Mouse (Mus musculus) adrenal gland, adult (tissue): ENCODE measurements at regions not wholly inside any gene's neighbourhood (a gene's known extent, or its start where the extent isn't known, plus 50 kb on each side); places are given as distances from the start of the nearest gene placed in this dataset.

ENCODE experiments used
- DNase-seq, 2 experiments: peaks; one replicate each; pipeline ENCODE4 v3.0.0; 2022 to 2023; ENCODE audit warnings: low spot score in 1 of 2; ENCODE audit not compliant: inconsistent age in 2 of 2

GRCm38 (mm10) chr10:43634371-43635080, 56.4 kb downstream of the Cd24a start:
- no peak for DNase-seq

- DNase-seq: peak; percentile 51 to 71
Observed at GRCm38 (mm10) chr10:43641169-43641945, 63.3 kb downstream of the Cd24a start.

- DNase-seq: no peak
Observed at GRCm38 (mm10) chr10:43646326-43646725, 68.2 kb downstream of the Cd24a start.

- DNase-seq: no peak
Observed at GRCm38 (mm10) chr10:43646965-43647364, 68.9 kb downstream of the Cd24a start.

GRCm38 (mm10) chr10:43648186-43648585, 70.1 kb downstream of the Cd24a start:
- no peak for DNase-seq

GRCm38 (mm10) chr10:43648815-43649447, 70.8 kb downstream of the Cd24a start:
- DNase-seq: no peak

- no peak for DNase-seq
Observed at GRCm38 (mm10) chr10:43650449-43650848, 72.4 kb downstream of the Cd24a start.

- DNase-seq: no peak
Observed at GRCm38 (mm10) chr10:43651505-43651904, 73.4 kb downstream of the Cd24a start.

- no peak for DNase-seq
Observed at GRCm38 (mm10) chr10:43651915-43652314, 73.8 kb downstream of the Cd24a start.

GRCm38 (mm10) chr10:43655082-43655671, 77.1 kb downstream of the Cd24a start:
- DNase-seq: peak in 1 of 2 experiments; percentile 52

GRCm38 (mm10) chr10:43655680-43656079, 77.6 kb downstream of the Cd24a start:
- no peak for DNase-seq

GRCm38 (mm10) chr10:43656207-43656606, 78.1 kb downstream of the Cd24a start:
- DNase-seq: no peak

GRCm38 (mm10) chr10:43657501-43658225, 79.6 kb downstream of the Cd24a start:
- DNase-seq: peak; percentile 55 to 67

GRCm38 (mm10) chr10:43658226-43658593, 80.1 kb downstream of the Cd24a start:
- no peak for DNase-seq

- DNase-seq: no peak
Observed at GRCm38 (mm10) chr10:43664844-43665243, 86.8 kb downstream of the Cd24a start.

- DNase-seq: no peak
Observed at GRCm38 (mm10) chr10:43666262-43667085, 88.4 kb downstream of the Cd24a start.

GRCm38 (mm10) chr10:43667086-43667690, 89.1 kb downstream of the Cd24a start:
- peak in 1 of 2 experiments; percentile 19 for DNase-seq

GRCm38 (mm10) chr10:43667732-43668247, 89.7 kb downstream of the Cd24a start:
- DNase-seq: peak in 1 of 2 experiments; percentile 21

- no peak for DNase-seq
Observed at GRCm38 (mm10) chr10:43669471-43669870, 91.4 kb downstream of the Cd24a start.
